Mouse (Mus musculus) cerebellum, adult 11-12 months (tissue): ENCODE results near the gene Ddc.

Experiments
- DNase-seq: peaks from one replicate; pipeline ENCODE4 v3.0.0; 2022

Ddc gene

GRCm38 (mm10) chr11:11904995-11905394 is 7.1 kb upstream of the Ddc start:
- DNase-seq: no peak

- DNase-seq: no peak
These were observed 3.6 kb upstream of the Ddc start for GRCm38 (mm10) chr11:11901509-11901908.

GRCm38 (mm10) chr11:11898496-11898895 is 552 bp upstream of the Ddc start:
- no peak for DNase-seq

GRCm38 (mm10) chr11:11895479-11895878 is 2.5 kb downstream of the Ddc start:
- no peak for DNase-seq

GRCm38 (mm10) chr11:11893769-11894168 is 4.2 kb downstream of the Ddc start:
- no peak for DNase-seq

- no peak for DNase-seq
These were observed 4.8 kb downstream of the Ddc start for GRCm38 (mm10) chr11:11892993-11893602.

- DNase-seq: no peak
These were observed 6.1 kb downstream of the Ddc start for GRCm38 (mm10) chr11:11891832-11892231.

- no peak for DNase-seq
These were observed 7.7 kb downstream of the Ddc start for GRCm38 (mm10) chr11:11890139-11890741.

GRCm38 (mm10) chr11:11888727-11889126 is 9.2 kb downstream of the Ddc start:
- DNase-seq: no peak

GRCm38 (mm10) chr11:11888051-11888450 is 9.9 kb downstream of the Ddc start:
- DNase-seq: no peak

- no peak for DNase-seq
These were observed 11.4 kb downstream of the Ddc start for GRCm38 (mm10) chr11:11886403-11886998.

- no peak for DNase-seq
These were observed 12.0 kb downstream of the Ddc start for GRCm38 (mm10) chr11:11885921-11886320.

- no peak for DNase-seq
These were observed 12.7 kb downstream of the Ddc start for GRCm38 (mm10) chr11:11885246-11885643.

- no peak for DNase-seq
These were observed 13.3 kb downstream of the Ddc start for GRCm38 (mm10) chr11:11884533-11885245.

- DNase-seq: no peak
These were observed 16.2 kb downstream of the Ddc start for GRCm38 (mm10) chr11:11881783-11882155.

- no peak for DNase-seq
These were observed 16.7 kb downstream of the Ddc start for GRCm38 (mm10) chr11:11881026-11881782.

- DNase-seq: no peak
These were observed 17.6 kb downstream of the Ddc start for GRCm38 (mm10) chr11:11880351-11880750.

- no peak for DNase-seq
These were observed 18.3 kb downstream of the Ddc start for GRCm38 (mm10) chr11:11879699-11880002.

- DNase-seq: no peak
These were observed 18.8 kb downstream of the Ddc start for GRCm38 (mm10) chr11:11878981-11879698.

- DNase-seq: no peak
These were observed 19.5 kb downstream of the Ddc start for GRCm38 (mm10) chr11:11878278-11878980.

- no peak for DNase-seq
These were observed 20.1 kb downstream of the Ddc start for GRCm38 (mm10) chr11:11877891-11878277.

- no peak for DNase-seq
These were observed 21.6 kb downstream of the Ddc start for GRCm38 (mm10) chr11:11876366-11876765.
